Mouse (Mus musculus) layer of hippocampus, postnatal 25 days (tissue): ENCODE results near the gene Zfp3. TPM values are rescaled to one million over a fixed set of nuclear protein-coding genes. Genes with fewer than 3 reads are reported as not detected.

Experiments used
- DNase-seq, 2 experiments: peaks; one replicate each; pipeline ENCODE4 v3.0.0; 2022; ENCODE audit warnings: mixed read lengths in 2 of 2, low spot score in 1 of 2; ENCODE audit errors: extremely low spot score in 1 of 2
- total RNA-seq, 2 experiments: library from RNA; stranded (reverse); gene quantifications; 2 replicates each; pipeline ENCODE4 v1.2.3; 2021

The Zfp3 gene
- total RNA-seq: 10 to 100 TPM; 23.1 to 24.8 TPM

- DNase-seq: peak; percentile 64 to 77
Measured at GRCm38 (mm10) chr11:70763936-70764808, at the start of gene Zfp3. Gene Zfp3, plus strand, starts transcription at chr11:70764209.

- no peak for DNase-seq
Measured at GRCm38 (mm10) chr11:70715832-70716231, 48.2 kb upstream of the Zfp3 start.

- no peak for DNase-seq
Measured at GRCm38 (mm10) chr11:70718481-70718880, 45.5 kb upstream of the Zfp3 start.

- no peak for DNase-seq
Measured at GRCm38 (mm10) chr11:70720567-70720966, 43.4 kb upstream of the Zfp3 start.

- DNase-seq: no peak
Measured at GRCm38 (mm10) chr11:70721072-70721471, 42.9 kb upstream of the Zfp3 start.

- DNase-seq: no peak
Measured at GRCm38 (mm10) chr11:70724706-70725105, 39.3 kb upstream of the Zfp3 start.

- DNase-seq: no peak
Measured at GRCm38 (mm10) chr11:70726585-70726984, 37.4 kb upstream of the Zfp3 start.

- no peak for DNase-seq
Measured at GRCm38 (mm10) chr11:70727385-70727784, 36.6 kb upstream of the Zfp3 start.

GRCm38 (mm10) chr11:70730427-70731038 is 33.5 kb upstream of the Zfp3 start:
- no peak for DNase-seq

- no peak for DNase-seq
Measured at GRCm38 (mm10) chr11:70731178-70731577, 32.8 kb upstream of the Zfp3 start.

GRCm38 (mm10) chr11:70733256-70733655 is 30.8 kb upstream of the Zfp3 start:
- no peak for DNase-seq

GRCm38 (mm10) chr11:70737749-70738148 is 26.3 kb upstream of the Zfp3 start:
- no peak for DNase-seq

- DNase-seq: no peak
Measured at GRCm38 (mm10) chr11:70741603-70742002, 22.4 kb upstream of the Zfp3 start.

- DNase-seq: no peak
Measured at GRCm38 (mm10) chr11:70742117-70742516, 21.9 kb upstream of the Zfp3 start.

GRCm38 (mm10) chr11:70742581-70743459 is 21.2 kb upstream of the Zfp3 start:
- no peak for DNase-seq

GRCm38 (mm10) chr11:70745636-70746035 is 18.4 kb upstream of the Zfp3 start:
- no peak for DNase-seq

GRCm38 (mm10) chr11:70747876-70748545 is 16.0 kb upstream of the Zfp3 start:
- DNase-seq: no peak

GRCm38 (mm10) chr11:70752337-70753017 is 11.5 kb upstream of the Zfp3 start:
- no peak for DNase-seq

- DNase-seq: no peak
Measured at GRCm38 (mm10) chr11:70753146-70753545, 10.9 kb upstream of the Zfp3 start.

- no peak for DNase-seq
Measured at GRCm38 (mm10) chr11:70754476-70754875, 9.5 kb upstream of the Zfp3 start.
